Mouse (Mus musculus) left cerebral cortex, postnatal 14 days (tissue): ENCODE measurements around the gene 4930432K21Rik. TPM values are rescaled to one million over a fixed set of nuclear protein-coding genes. Genes with fewer than 3 reads are reported as not detected.
A peak's percentile ranks its signal among the peaks of the same experiment; 100 is the strongest.

ENCODE experiments used
- DNase-seq, 2 experiments: peaks; one replicate each; pipeline ENCODE4 v3.0.0; 2021 to 2022; ENCODE audit warnings: low spot score in 2 of 2, mixed read lengths in 1 of 2
- intact Hi-C: fragments of 180-260 bp; cut with DNase I; formaldehyde crosslinking; loops from one replicate; pipeline ENCODE4 v1.15.1; 2025
- microRNA-seq, 2 experiments: library from miRNA; unstranded; fragments of <30 nt; microRNA quantifications; one replicate each; pipeline ENCODE4 v1.2.0; 2022
- total RNA-seq, 2 experiments: library from RNA; stranded (reverse); gene quantifications; 2 replicates each; pipeline ENCODE4 v1.2.3; 2021

4930432K21Rik gene
- total RNA-seq, 2 experiments from 2014 or later, result 1.5 to 3.5 TPM

- intact Hi-C loops, result no loop called here
- peak; percentile 62 to 78 for DNase-seq
Measured at GRCm38 (mm10) chr8:84202938-84203917, 55.4 kb downstream of the 4930432K21Rik start.

GRCm38 (mm10) chr8:84203975-84204772, 56.3 kb downstream of the 4930432K21Rik start:
- DNase-seq, result no peak
- intact Hi-C loops, result no loop called here

DNA sequence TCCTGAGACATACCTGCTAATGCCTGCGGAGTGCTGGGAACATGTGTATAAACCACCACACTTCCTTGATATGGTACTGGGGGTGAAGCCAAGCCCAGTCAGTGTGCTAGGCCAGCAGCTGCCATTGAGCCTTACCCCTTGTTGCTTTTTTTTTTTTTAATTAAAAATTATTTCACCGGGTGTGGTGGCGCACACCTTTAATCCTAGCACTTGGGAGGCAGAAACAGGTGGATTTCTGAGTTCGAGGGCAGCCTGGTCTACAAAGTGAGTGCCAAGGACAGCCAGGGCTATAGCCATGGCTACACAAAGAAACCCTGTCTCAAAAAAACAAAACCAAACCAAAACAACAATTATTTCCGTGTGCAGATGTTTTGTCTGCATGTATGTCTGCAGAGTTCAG, 57.2 kb downstream of the 4930432K21Rik start:
- intact Hi-C loops, result no loop called here

GRCm38 (mm10) chr8:84206666-84207065, 58.8 kb downstream of the 4930432K21Rik start:
- no peak for DNase-seq
- intact Hi-C loops, result no loop called here

More for the DNA sequence above, 57.2 kb downstream of the 4930432K21Rik start:
- no peak for DNase-seq

- no peak for DNase-seq
- intact Hi-C loops, result no loop called here
Measured at GRCm38 (mm10) chr8:84207811-84208210, 60.0 kb downstream of the 4930432K21Rik start.

GRCm38 (mm10) chr8:84208381-84209380, 60.9 kb downstream of the 4930432K21Rik start:
- intact Hi-C loops, result no loop called here
- DNase-seq, result no peak

GRCm38 (mm10) chr8:84210167-84210791, 62.5 kb downstream of the 4930432K21Rik start:
- DNase-seq, result peak; percentile 80 to 85
- intact Hi-C loops, result loop anchor here (1.0 kb wide), 1 partner anchor 24 kb away; no protein-coding TSS in a partner anchor

- intact Hi-C loops, result no loop called here
Measured at GRCm38 (mm10) chr8:84211202-84211601, 63.4 kb downstream of the 4930432K21Rik start.

GRCm38 (mm10) chr8:84211881-84212563, 64.2 kb downstream of the 4930432K21Rik start:
- intact Hi-C loops, result no loop called here

More at GRCm38 (mm10) chr8:84211202-84211601, 63.4 kb downstream of the 4930432K21Rik start:
- no peak for DNase-seq

DNA sequence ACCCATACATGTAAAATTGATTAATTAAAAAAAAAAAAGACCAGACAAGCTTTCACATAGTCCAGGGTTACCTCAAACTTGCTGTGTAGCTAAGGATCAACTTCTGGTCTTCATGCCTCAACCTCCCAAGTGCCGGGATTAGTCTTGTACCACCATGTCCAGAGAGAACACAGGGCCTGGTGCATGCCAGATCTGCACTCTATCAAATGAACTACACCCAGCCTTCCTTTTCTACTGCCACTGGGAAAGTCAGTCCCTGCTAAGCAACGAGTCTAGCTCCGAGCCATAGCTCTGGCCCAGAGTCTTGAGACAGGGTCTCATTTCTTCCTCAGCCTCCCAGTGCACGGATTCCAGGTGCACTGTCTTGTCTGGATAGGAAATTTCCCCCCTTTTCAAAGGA, 65.5 kb downstream of the 4930432K21Rik start:
- intact Hi-C loops, result no loop called here
- DNase-seq, result no peak

More at GRCm38 (mm10) chr8:84211881-84212563, 64.2 kb downstream of the 4930432K21Rik start:
- no peak for DNase-seq

GRCm38 (mm10) chr8:84217206-84217605, 69.4 kb downstream of the 4930432K21Rik start:
- DNase-seq, result no peak
- intact Hi-C loops, result no loop called here

- intact Hi-C loops, result no loop called here
Measured at GRCm38 (mm10) chr8:84218143-84218542, 70.3 kb downstream of the 4930432K21Rik start.

DNA sequence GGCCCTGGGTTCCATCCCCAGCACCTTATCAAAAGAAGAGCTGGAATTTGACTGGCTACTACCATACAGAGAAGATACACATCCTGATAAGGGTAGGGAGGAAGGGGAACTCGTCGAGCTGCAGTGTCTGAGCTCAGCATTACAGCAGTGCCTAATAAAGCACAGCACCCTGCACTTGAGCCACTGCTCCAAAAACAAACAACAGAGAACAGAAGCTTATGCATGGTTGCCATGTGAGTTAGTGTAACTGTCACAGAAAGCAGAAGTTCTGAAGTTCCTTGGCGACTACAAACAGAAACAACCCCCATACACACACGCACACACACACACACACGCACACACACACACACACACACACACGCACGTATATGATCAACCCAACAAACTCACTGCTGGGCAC, 72.3 kb downstream of the 4930432K21Rik start:
- intact Hi-C loops, result no loop called here

More at GRCm38 (mm10) chr8:84218143-84218542, 70.3 kb downstream of the 4930432K21Rik start:
- no peak for DNase-seq

More for the DNA sequence above, 72.3 kb downstream of the 4930432K21Rik start:
- no peak for DNase-seq

Small RNA genes within 50 kb of the gene (microRNA-seq; reads per million reads assigned to microRNA genes)
- gene Gm25110, result 0 reads per million in 2 experiments
- gene Mir181c, result 2,893 to 3,569 reads per million in 2 experiments
- 4,603 to 5,183 reads per million in 2 experiments for gene Mir181d
- 7,284 to 7,326 reads per million in 2 experiments for gene Mir23a
- gene Mir24-2, result 0 reads per million in 2 experiments
- gene Mir27a, result 87.3 to 103 reads per million in 2 experiments
- 0 reads per million in 2 experiments for gene Mir3074-2

Other genes starting within 250 kb of the 4930432K21Rik start
- 100 to 1,000 TPM; 457 to 482 TPM for gene Adgrl1, start 247.9 kb upstream of the 4930432K21Rik start, total RNA-seq
- under 1 TPM; 0.19 to 0.20 TPM for gene Gm10644, start 192.8 kb upstream of the 4930432K21Rik start, total RNA-seq
- under 1 TPM; 0.72 to 0.79 TPM for gene Asf1b, start 192.5 kb upstream of the 4930432K21Rik start, total RNA-seq
- gene Prkaca, start 175.0 kb upstream of the 4930432K21Rik start, total RNA-seq, result 100 to 1,000 TPM; 268 to 280 TPM
- 10 to 100 TPM; 51.3 to 52.0 TPM for gene Samd1, start 150.4 kb upstream of the 4930432K21Rik start, total RNA-seq
- under 1 TPM; 0.40 to 0.57 TPM for gene 1700067K01Rik, start 146.5 kb upstream of the 4930432K21Rik start, total RNA-seq
- gene 2210011C24Rik, start 135.9 kb upstream of the 4930432K21Rik start, total RNA-seq, result 1 to 10 TPM; 1.4 to 2.1 TPM
- gene Palm3, start 126.6 kb upstream of the 4930432K21Rik start, total RNA-seq, result 1 to 10 TPM; 3.5 to 3.8 TPM
- 1 to 10 TPM in 1 of 2 experiments, under 1 TPM in 1; 0.63 to 1.4 TPM for gene Il27ra, start 105.4 kb upstream of the 4930432K21Rik start, total RNA-seq
- gene Rln3, start 103.0 kb upstream of the 4930432K21Rik start, total RNA-seq, result not detected
- 1 to 10 TPM; 3.9 to 4.0 TPM for gene Gm10643, start 82.9 kb upstream of the 4930432K21Rik start, total RNA-seq
- gene Rfx1, start 81.2 kb upstream of the 4930432K21Rik start, total RNA-seq, result 10 to 100 TPM; 18.5 to 21.1 TPM
- gene Dcaf15, start 43.3 kb upstream of the 4930432K21Rik start, total RNA-seq, result 10 to 100 TPM; 21.2 to 21.5 TPM
- not detected for gene Podnl1, start 22.0 kb upstream of the 4930432K21Rik start, total RNA-seq
- 10 to 100 TPM; 56.4 to 58.3 TPM for gene Cc2d1a, start 89 bp upstream of the 4930432K21Rik start, total RNA-seq
- 1 to 10 TPM; 2.7 to 4.6 TPM for gene Nanos3, start 37.2 kb downstream of the 4930432K21Rik start, total RNA-seq
- gene Zswim4, start 89.0 kb downstream of the 4930432K21Rik start, total RNA-seq, result 10 to 100 TPM; 14.1 to 15.0 TPM
- 100 to 1,000 TPM; 140 to 144 TPM for gene D8Ertd738e, start 101.7 kb downstream of the 4930432K21Rik start, total RNA-seq
- 10 to 100 TPM; 18.4 to 21.8 TPM for gene Mri1, start 109.3 kb downstream of the 4930432K21Rik start, total RNA-seq
- 10 to 100 TPM; 24.6 to 26.0 TPM for gene Ccdc130, start 122.4 kb downstream of the 4930432K21Rik start, total RNA-seq
- gene Cacna1a, start 240.4 kb downstream of the 4930432K21Rik start, total RNA-seq, result 100 to 1,000 TPM; 288 to 326 TPM